Mouse (Mus musculus): ENCODE data around the gene Cyp2c50.
"Not testable (repeated sequence)": the region's sequence is repeated elsewhere in the genome, so short reads cannot be mapped to it uniquely, and the experiment has no call there.

Cyp2c50 gene

GRCm38 (mm10) chr19:40089421-40089820 lies at the start of gene Cyp2c50:
TSS of gene Cyp2c50 (plus strand) at chr19:40089688.
- not testable (repeated sequence) for DNase-seq

GRCm38 (mm10) chr19:40073701-40074100 lies 15.8 kb upstream of the Cyp2c50 start, which contains the start of gene Cyp2c54:
TSS of gene Cyp2c54 (minus strand) at chr19:40073827.
- DNase-seq = no peak

GRCm38 (mm10) chr19:40088381-40088780 lies 1.1 kb upstream of the Cyp2c50 start:
- DNase-seq = no peak

- no peak for DNase-seq
Observed at GRCm38 (mm10) chr19:40091111-40091510, 1.6 kb downstream of the Cyp2c50 start.

- not testable (repeated sequence) for DNase-seq
Observed at GRCm38 (mm10) chr19:40119624-40120023, 30.1 kb downstream of the Cyp2c50 start.

GRCm38 (mm10) chr19:40125165-40125564 lies 35.7 kb downstream of the Cyp2c50 start:
- DNase-seq = not testable (repeated sequence)

GRCm38 (mm10) chr19:40126996-40127395 lies 37.5 kb downstream of the Cyp2c50 start:
- not testable (repeated sequence) for DNase-seq
